Mouse (Mus musculus) E14TG2a.4 (cell line): ENCODE measurements around the gene Slc9a9.

Source experiments
- H3K27me3 ChIP-seq: 2 replicates; pipeline ENCODE4 v1.6.1; 2014; ENCODE audit warnings: low read length, control low read depth; ENCODE audit not compliant: insufficient read depth
- H3K36me3 ChIP-seq: 2 replicates; pipeline ENCODE4 v1.6.1; 2014; ENCODE audit warnings: low read length, control low read depth; ENCODE audit not compliant: insufficient read depth
- H3K4me1 ChIP-seq: replicated peaks from 2 replicates; pipeline ENCODE4 v1.6.1; 2014; ENCODE audit warnings: low read depth, low read length, control low read depth
- H3K4me3 ChIP-seq: replicated peaks from 2 replicates; pipeline ENCODE4 v1.5.1; 2014; ENCODE audit warnings: mild to moderate bottlenecking, low read length
- H3K9me3 ChIP-seq: 2 replicates; pipeline ENCODE4 v1.6.1; 2014; ENCODE audit warnings: low read length, control low read depth
- CTCF ChIP-seq: conservative IDR thresholded peaks from 2 replicates; pipeline ENCODE4 v1.5.1; 2014; ENCODE audit warnings: low read length
- NANOG ChIP-seq: IDR thresholded peaks from 2 replicates; pipeline ENCODE4 v1.6.1; 2014; ENCODE audit warnings: borderline replicate concordance, low read length, mixed read lengths
- POU5F1 ChIP-seq: IDR thresholded peaks from 2 replicates; pipeline ENCODE4 v1.6.1; 2014; ENCODE audit warnings: low read length, borderline replicate concordance

Slc9a9 gene

GRCm38 (mm10) chr9:95186386-95187289 is 516.9 kb downstream of the Slc9a9 start:
- no peaks in the 10 kb centered on the region for H3K9me3 ChIP-seq
- H3K4me3 ChIP-seq: no peak overlapping the region
- no peak for TF ChIP-seq CTCF
- no peak for TF ChIP-seq NANOG
- TF ChIP-seq POU5F1: no peak
- no peaks in the 10 kb centered on the region for H3K4me1 ChIP-seq
- H3K36me3 ChIP-seq: no peaks in the 10 kb centered on the region
- H3K27me3 ChIP-seq: no peaks in the 10 kb centered on the region

DNA sequence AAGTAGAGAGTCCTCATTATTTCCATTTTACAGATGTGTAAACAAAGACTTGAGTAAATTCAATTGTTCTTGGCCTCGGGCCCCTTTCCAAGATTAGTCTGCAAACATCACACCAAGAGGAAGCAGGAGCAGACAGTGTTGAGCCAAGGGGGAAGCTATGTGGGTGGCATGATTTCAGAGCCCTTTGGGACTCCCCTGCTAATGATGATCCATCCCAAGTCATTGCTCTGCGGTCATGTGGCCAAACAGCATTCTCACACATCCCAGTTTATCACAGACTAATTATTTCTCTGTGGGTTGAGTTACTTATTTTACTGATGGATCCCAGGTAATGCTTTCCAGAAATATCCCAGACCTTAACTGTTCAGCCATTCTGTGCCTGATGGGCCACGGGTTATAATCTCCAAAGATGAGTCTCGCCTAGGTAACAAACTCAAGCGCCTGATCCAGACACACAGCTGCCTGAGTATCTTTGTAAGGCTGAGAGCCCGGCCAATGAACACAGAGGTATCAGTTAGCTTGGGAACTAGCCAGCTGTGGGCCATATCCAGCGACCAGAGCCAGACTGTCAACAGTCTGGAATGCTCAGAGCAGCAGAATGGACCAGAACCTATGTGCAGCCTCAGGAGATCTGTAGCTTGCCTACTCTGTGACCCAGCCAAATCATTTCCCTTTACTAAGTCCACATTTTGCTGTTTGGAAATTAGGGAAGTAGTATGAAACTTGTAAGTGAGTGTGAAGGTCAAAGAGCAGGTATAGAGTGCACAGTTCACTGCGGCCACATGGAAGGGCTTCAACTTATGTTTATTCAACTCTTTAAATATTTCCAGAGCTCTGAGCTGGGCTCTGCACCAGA is 518.9 kb downstream of the Slc9a9 start:
- Histone ChIP-seq H3K27me3 (no peaks in the 10 kb centered on the region), H3K4me3 (no peak overlapping the region), H3K9me3 (no peaks in the 10 kb centered on the region), H3K36me3 (no peaks in the 10 kb centered on the region), H3K4me1 (no peaks in the 10 kb centered on the region)
- TF ChIP-seq CTCF: no peak
- no peak for TF ChIP-seq POU5F1
- TF ChIP-seq NANOG: no peak

DNA sequence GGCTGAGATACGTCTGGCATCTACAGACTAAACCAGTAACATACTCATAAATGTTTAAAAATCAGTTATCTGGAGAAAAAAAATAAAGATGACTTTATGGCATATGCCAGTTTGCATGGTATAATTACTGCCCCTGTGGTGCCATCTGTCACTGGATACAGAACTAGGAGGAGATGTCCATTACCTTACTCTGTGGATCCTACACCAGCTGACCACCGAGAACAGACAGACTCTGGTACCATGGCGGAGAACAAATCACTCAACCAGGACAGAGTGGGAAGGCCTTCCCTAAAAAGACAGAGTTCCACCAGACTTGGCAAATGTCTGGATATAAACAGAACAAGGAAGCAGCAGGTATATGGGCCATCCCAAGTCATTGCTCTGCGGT is 519.5 kb downstream of the Slc9a9 start:
- no peaks in the 10 kb centered on the region for H3K36me3 ChIP-seq
- no peaks in the 10 kb centered on the region for H3K9me3 ChIP-seq
- TF ChIP-seq CTCF (no peak), POU5F1 (no peak), NANOG (no peak)
- H3K4me1 ChIP-seq: peaks cover 5% of the 10 kb centered on the region
- no peaks in the 10 kb centered on the region; the same call in 1 of the 2 replicates for H3K27me3 ChIP-seq
- H3K4me3 ChIP-seq: no peak overlapping the region

DNA sequence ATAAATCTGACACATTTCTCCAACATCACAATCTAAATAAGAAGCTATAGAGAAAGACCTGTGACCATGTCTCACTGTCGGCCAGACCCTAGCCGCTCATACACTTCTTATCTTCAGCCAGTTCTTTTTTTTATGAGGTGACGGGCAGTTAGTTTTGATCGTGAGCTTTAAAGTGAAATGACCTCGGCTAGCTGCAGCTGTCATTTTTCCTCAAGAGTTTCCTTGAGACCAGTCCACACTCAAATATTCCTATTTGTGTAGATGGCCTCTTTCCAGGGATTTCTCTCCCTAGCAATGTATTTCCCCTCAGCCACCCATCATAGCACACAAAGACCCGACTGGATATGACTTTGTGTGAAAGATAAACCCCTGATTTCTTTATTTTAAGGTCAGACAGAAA is 521.7 kb downstream of the Slc9a9 start:
- H3K4me1 ChIP-seq: peaks cover 18% of the 10 kb centered on the region
- no peak overlapping the region for H3K4me3 ChIP-seq
- H3K36me3 ChIP-seq: no peaks in the 10 kb centered on the region
- H3K9me3 ChIP-seq: no peaks in the 10 kb centered on the region
- TF ChIP-seq NANOG (no peak), CTCF (no peak), POU5F1 (no peak)
- no peaks in the 10 kb centered on the region; the same call in 1 of the 2 replicates for H3K27me3 ChIP-seq

- Histone ChIP-seq H3K9me3 (no peaks in the 10 kb centered on the region), H3K4me3 (no peak overlapping the region), H3K36me3 (no peaks in the 10 kb centered on the region), H3K27me3 (no peaks in the 10 kb centered on the region; the same call in 1 of the 2 replicates), H3K4me1 (peaks cover 34% of the 10 kb centered on the region)
- TF ChIP-seq POU5F1: no peak
- TF ChIP-seq CTCF: no peak
- TF ChIP-seq NANOG: no peak
Measured at GRCm38 (mm10) chr9:95192901-95193532, 523.3 kb downstream of the Slc9a9 start.

DNA sequence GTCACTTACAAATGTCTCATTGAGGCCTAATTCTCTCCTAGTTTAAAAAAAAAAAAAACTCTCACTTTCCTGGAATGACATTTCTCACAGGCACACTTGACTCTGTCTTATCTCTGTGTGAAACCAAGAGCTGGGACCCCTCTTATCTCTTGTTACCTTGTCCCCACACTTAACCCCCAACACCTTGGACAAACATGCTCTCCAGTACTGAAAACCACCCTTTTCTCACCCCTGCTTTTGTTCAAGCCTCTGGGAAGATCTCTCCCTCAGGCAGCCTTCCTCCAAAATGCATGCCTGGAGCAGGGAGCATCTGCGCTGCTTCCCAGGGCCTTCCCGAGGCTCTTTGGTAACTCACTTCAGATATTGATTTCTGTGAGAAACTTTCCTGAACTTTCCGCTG is 524.0 kb downstream of the Slc9a9 start:
- Histone ChIP-seq H3K27me3 (no peaks in the 10 kb centered on the region; the same call in 1 of the 2 replicates), H3K36me3 (no peaks in the 10 kb centered on the region), H3K4me1 (peaks cover 34% of the 10 kb centered on the region), H3K4me3 (no peak overlapping the region), H3K9me3 (no peaks in the 10 kb centered on the region)
- TF ChIP-seq POU5F1 (no peak), NANOG (no peak), CTCF (no peak)

- TF ChIP-seq POU5F1: no peak
- no peak for TF ChIP-seq NANOG
- no peak for TF ChIP-seq CTCF
- Histone ChIP-seq H3K4me1 (peaks cover 34% of the 10 kb centered on the region), H3K9me3 (no peaks in the 10 kb centered on the region), H3K27me3 (no peaks in the 10 kb centered on the region; the same call in 1 of the 2 replicates), H3K36me3 (no peaks in the 10 kb centered on the region), H3K4me3 (no peak overlapping the region)
Measured at GRCm38 (mm10) chr9:95194158-95194557, 524.4 kb downstream of the Slc9a9 start.

DNA sequence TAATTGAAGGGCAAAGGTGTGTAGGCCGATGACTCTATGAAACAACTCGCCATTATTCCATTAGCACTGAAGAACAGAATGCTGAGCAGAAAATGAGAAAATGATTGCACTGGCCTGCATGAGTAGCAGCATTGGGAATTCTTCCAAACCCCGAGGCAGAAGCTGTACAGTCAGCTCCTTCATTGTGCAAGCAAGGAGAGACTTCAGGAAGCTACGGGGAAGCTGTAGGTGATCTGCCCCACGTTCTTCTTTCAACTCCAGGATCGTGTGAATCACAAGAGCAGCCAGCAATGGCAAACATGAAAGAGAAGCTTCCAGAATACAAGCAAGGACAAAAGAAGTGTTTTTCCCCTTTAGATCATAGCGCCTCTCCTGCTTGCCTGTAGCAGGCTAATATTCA is 538.0 kb downstream of the Slc9a9 start:
- no peaks in the 10 kb centered on the region for H3K36me3 ChIP-seq
- H3K27me3 ChIP-seq: no peaks in the 10 kb centered on the region
- H3K4me1 ChIP-seq: no peaks in the 10 kb centered on the region
- TF ChIP-seq NANOG (no peak), CTCF (no peak), POU5F1 (no peak)
- H3K4me3 ChIP-seq: no peak overlapping the region
- no peaks in the 10 kb centered on the region for H3K9me3 ChIP-seq
